Mouse (Mus musculus): ENCODE results near the gene Rnf220. TPM values are rescaled to one million over a fixed set of nuclear protein-coding genes. Genes with fewer than 3 reads are reported as not detected.
A peak's percentile ranks its signal among the peaks of the same experiment; 100 is the strongest.

Gene Rnf220
- polyA plus RNA-seq, 1 experiment from 2014 or later = 73.3 TPM

DNA sequence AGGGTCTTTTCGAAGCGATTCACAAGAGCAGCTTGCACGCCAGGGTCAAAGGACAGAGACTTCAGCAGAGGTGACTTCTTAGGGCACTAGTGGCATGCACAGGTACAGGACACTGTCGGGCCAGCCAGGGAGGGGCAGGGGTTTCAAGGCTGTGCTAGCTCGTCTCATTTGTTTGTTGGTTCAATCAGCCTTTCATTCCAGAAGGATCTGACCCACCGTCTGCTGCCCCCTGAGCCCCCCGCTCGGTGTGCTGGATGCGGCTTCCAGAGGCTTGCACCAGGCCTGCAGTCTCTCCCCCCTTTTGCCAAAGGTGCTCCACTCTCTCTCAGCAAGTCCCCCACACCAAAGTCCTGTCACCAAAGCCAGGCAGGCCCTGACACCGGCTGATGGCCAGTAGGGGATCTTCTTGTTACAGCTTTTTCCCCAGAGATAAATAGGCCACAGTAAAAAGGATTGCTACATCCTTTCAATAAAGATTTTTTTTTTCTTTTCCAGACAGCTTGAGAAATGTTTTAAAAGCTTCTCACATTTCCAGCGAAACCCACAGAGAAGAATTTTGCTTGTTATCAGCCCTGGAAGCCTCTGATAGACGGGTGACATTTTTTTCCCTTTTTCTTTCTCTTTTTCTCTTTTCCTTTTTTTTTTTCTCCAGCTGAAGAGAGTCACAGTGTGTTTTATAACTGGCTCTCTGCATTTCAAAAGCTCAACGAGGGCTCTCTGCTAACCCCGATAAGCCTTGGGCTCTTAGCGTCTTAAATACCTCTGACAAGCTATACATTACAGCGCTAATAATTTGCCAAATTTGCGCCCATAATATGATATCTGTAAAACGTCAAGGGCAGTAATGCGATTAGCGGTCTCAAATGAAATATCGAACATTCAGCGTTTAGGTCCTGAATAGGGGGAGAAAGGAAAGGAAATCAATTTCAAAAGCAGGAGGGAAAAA is 105.7 kb downstream of the Rnf220 start:
- Histone ChIP-seq H3K4me1 (peaks cover 13% of the 10 kb centered on the region), H3K36me3 (no peaks in the 10 kb centered on the region), H3K9me3 (no peaks in the 10 kb centered on the region), H3K27ac (no peak overlapping the region), H3K27me3 (no peaks in the 10 kb centered on the region; the same call in 1 of the 2 replicates), H3K4me3 (no peak overlapping the region), H3K4me2 (peak overlapping the region; percentile 17), H3K9ac (no peak overlapping the region)
- ATAC-seq (ENCODE audit: borderline replicate concordance, extremely low read depth, low FRiP score, low TSS enrichment) = no peak
- 31% methylated on average over 22 of the region's 22 CpGs for WGBS

DNA sequence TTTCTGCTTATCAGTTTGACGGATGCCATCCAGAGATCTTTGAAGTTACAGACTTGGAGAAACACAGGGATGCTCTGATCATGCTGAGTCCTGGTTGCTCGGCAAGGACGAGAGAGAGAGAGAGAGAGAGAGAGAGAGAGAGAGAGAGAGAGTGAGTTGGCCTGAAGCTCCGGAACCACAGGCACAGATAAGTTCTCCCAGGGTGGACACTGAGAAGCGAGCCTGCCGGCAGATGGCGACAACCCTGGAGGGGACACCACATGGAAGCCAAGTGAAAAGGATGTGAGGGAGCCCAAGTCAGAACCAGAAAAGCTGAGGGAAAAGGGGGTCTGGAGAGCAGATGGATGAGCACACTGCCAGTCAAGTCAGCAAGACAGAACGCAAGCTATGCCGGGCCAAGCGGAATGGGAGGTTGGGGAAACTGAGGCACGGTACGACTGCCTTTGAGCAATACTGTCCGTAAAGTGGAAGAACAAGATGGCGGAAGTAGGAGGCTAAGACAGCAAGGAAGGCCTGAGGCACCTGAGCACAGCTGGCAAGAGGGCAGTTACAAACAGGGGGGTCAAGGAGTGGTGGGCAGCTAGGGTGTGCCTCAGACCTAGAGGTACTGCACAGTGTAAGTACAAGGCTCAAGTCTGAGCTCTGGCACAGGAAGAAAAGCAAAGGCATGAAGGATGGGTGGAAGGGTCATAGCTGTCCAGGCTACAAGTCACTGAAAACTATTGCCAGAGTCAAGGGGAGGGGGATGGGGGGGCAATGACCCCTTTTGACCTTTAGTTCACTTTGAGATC is 107.4 kb downstream of the Rnf220 start:
- ATAC-seq (ENCODE audit: borderline replicate concordance, extremely low read depth, low FRiP score, low TSS enrichment) = no peak
- Histone ChIP-seq H3K27me3 (no peaks in the 10 kb centered on the region; the same call in 1 of the 2 replicates), H3K36me3 (no peaks in the 10 kb centered on the region), H3K4me3 (no peak overlapping the region), H3K4me1 (peaks cover 13% of the 10 kb centered on the region), H3K9me3 (no peaks in the 10 kb centered on the region), H3K4me2 (no peak overlapping the region), H3K27ac (no peak overlapping the region), H3K9ac (no peak overlapping the region)
- WGBS = 67% methylated on average over 14 of the region's 14 CpGs

GRCm38 (mm10) chr4:117385247-117385646 is 111.6 kb downstream of the Rnf220 start:
- H3K9ac ChIP-seq = no peak overlapping the region
- no peaks in the 10 kb centered on the region for H3K27me3 ChIP-seq
- no peaks in the 10 kb centered on the region for H3K36me3 ChIP-seq
- H3K9me3 ChIP-seq = no peaks in the 10 kb centered on the region
- WGBS = 75% methylated on average over 1 of the region's 1 CpGs
- no peak overlapping the region for H3K27ac ChIP-seq
- H3K4me3 ChIP-seq = no peak overlapping the region
- ATAC-seq (ENCODE audit: borderline replicate concordance, extremely low read depth, low FRiP score, low TSS enrichment) = no peak
- no peak overlapping the region for H3K4me2 ChIP-seq
- H3K4me1 ChIP-seq = no peaks in the 10 kb centered on the region

GRCm38 (mm10) chr4:117381846-117382245 is 115.0 kb downstream of the Rnf220 start:
- H3K9ac ChIP-seq = no peak overlapping the region
- H3K27ac ChIP-seq = no peak overlapping the region
- no peak overlapping the region for H3K4me2 ChIP-seq
- H3K27me3 ChIP-seq = no peaks in the 10 kb centered on the region
- H3K4me3 ChIP-seq = no peak overlapping the region
- WGBS = 62% methylated on average over 8 of the region's 8 CpGs
- no peaks in the 10 kb centered on the region for H3K4me1 ChIP-seq
- no peaks in the 10 kb centered on the region for H3K9me3 ChIP-seq
- H3K36me3 ChIP-seq = no peaks in the 10 kb centered on the region
- ATAC-seq (ENCODE audit: borderline replicate concordance, extremely low read depth, low FRiP score, low TSS enrichment) = no peak

- no peak overlapping the region for H3K4me3 ChIP-seq
- no peaks in the 10 kb centered on the region for H3K27me3 ChIP-seq
- no peak for ATAC-seq (ENCODE audit: borderline replicate concordance, extremely low read depth, low FRiP score, low TSS enrichment)
- H3K9ac ChIP-seq = no peak overlapping the region
- no peaks in the 10 kb centered on the region for H3K9me3 ChIP-seq
- H3K36me3 ChIP-seq = no peaks in the 10 kb centered on the region
- H3K27ac ChIP-seq = no peak overlapping the region
- 90% methylated on average over 5 of the region's 5 CpGs for WGBS
- no peak overlapping the region for H3K4me2 ChIP-seq
- no peaks in the 10 kb centered on the region for H3K4me1 ChIP-seq
These were observed 116.3 kb downstream of the Rnf220 start for GRCm38 (mm10) chr4:117380558-117380935.

DNA sequence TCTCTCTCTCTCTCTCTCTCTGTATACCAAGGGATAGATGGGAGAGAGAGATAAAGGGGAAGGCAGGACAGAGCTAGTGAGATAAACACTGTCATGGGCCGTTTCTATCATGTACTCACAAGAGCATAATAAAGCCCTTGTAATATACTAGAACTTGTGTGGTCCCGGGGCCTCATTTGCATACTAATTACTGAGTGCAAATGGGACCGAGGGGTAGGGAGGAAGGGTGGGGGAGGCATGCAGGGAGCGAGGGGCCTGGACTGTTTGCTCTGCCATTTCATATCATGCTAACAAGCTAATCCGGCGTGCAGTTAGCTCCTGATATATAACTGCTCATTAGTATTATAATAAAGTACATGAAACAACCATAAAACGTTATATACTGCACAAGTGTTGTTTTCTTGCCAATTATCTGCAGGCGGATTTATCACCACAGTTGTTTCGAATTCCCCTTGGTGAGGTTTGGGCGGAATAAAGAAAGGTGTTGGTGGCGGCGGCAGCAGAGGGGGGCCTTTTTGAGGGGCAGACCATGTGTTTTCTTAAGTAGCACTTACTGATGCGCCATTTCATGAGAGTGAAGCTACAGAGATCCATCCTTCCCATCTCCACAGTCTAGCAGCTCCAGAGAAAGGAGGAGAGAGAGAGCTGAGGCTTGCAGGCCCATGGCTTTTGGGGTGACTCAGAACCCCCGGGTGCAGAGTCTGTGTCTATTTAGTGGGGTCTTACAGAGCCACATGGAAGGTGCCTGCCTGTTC is 116.9 kb downstream of the Rnf220 start:
- no peak for ATAC-seq (ENCODE audit: borderline replicate concordance, extremely low read depth, low FRiP score, low TSS enrichment)
- 51% methylated on average over 14 of the region's 14 CpGs for WGBS

DNA sequence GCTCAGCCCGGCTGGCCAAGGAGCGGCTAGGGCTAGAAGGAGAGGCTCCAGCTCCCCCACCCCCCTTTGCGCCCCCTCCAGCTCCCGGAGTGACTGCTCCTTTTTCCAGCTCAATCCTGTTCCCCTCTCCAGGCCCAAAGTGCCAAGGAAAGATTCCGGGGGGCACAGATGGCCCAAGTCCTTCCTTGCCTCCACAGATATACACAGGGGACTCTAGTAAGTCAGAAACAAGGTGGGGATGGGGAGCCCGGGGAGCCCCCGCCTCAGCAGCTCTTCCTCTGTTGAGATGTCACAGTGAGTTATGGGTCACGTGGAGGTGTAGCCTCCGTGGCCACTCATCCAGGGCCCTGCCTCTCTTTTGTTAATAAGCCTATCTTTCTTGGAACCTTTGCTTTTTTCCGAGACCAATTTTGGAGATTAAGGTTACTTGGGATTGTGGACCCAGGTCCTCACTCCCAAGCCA is 122.7 kb downstream of the Rnf220 start:
- no peaks in the 10 kb centered on the region for H3K9me3 ChIP-seq
- H3K27ac ChIP-seq = no peak overlapping the region
- no peak for ATAC-seq (ENCODE audit: borderline replicate concordance, extremely low read depth, low FRiP score, low TSS enrichment)
- no peaks in the 10 kb centered on the region for H3K36me3 ChIP-seq
- H3K9ac ChIP-seq = no peak overlapping the region
- 17% methylated on average over 10 of the region's 10 CpGs for WGBS
- H3K4me1 ChIP-seq = peaks cover 18% of the 10 kb centered on the region
- H3K4me3 ChIP-seq = no peak overlapping the region
- H3K27me3 ChIP-seq = no peaks in the 10 kb centered on the region
- H3K4me2 ChIP-seq = peak overlapping the region; percentile 39

More for the DNA sequence above, 116.9 kb downstream of the Rnf220 start:
- Histone ChIP-seq H3K9me3 (no peaks in the 10 kb centered on the region), H3K9ac (no peak overlapping the region), H3K4me3 (no peak overlapping the region), H3K36me3 (no peaks in the 10 kb centered on the region), H3K4me1 (0 out of 2 replicates have a peak, but pooled peaks cover 3% of the 10 kb centered on the region), H3K27ac (no peak overlapping the region), H3K4me2 (no peak overlapping the region), H3K27me3 (no peaks in the 10 kb centered on the region)

- ATAC-seq (ENCODE audit: borderline replicate concordance, extremely low read depth, low FRiP score, low TSS enrichment) = peak; percentile 40; the same call in 1 of the 2 replicates
- Histone ChIP-seq H3K4me3 (no peak overlapping the region), H3K4me2 (peak overlapping the region; percentile 39), H3K27ac (no peak overlapping the region), H3K36me3 (no peaks in the 10 kb centered on the region), H3K9ac (no peak overlapping the region), H3K27me3 (no peaks in the 10 kb centered on the region), H3K4me1 (peaks cover 18% of the 10 kb centered on the region), H3K9me3 (no peaks in the 10 kb centered on the region)
- WGBS = 10% methylated on average over 16 of the region's 16 CpGs
These were observed 123.4 kb downstream of the Rnf220 start for GRCm38 (mm10) chr4:117373324-117374077.

- Histone ChIP-seq H3K27me3 (no peaks in the 10 kb centered on the region), H3K4me1 (peaks cover 18% of the 10 kb centered on the region), H3K36me3 (no peaks in the 10 kb centered on the region), H3K4me3 (no peak overlapping the region), H3K9me3 (no peaks in the 10 kb centered on the region), H3K9ac (no peak overlapping the region), H3K4me2 (no peak overlapping the region), H3K27ac (no peak overlapping the region)
- 24% methylated on average over 2 of the region's 2 CpGs for WGBS
- ATAC-seq (ENCODE audit: borderline replicate concordance, extremely low read depth, low FRiP score, low TSS enrichment) = 0 out of 2 replicates have a peak, but pooled peaks have one; percentile 9
These were observed 125.0 kb downstream of the Rnf220 start for GRCm38 (mm10) chr4:117371896-117372295.

DNA sequence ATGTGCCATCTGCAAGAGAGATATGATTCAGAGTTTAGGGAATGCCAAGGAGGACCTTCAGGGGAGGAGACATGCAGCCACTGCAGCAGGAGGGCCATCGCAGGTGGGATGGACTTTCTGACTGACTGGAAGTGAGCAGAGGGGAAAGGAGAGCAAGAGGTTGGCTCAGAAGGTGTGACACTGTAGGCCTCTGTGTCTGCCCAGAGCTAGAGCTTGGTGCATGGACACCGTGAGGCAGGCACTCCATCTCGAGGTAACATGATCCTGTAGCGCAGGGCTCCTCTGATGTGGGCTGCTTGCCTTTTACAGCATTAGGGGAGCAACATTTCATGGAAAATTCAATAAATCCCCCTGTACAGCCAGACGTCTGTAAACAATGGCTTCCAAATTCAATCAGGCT is 126.5 kb downstream of the Rnf220 start:
- H3K27ac ChIP-seq = no peak overlapping the region
- H3K27me3 ChIP-seq = no peaks in the 10 kb centered on the region
- ATAC-seq (ENCODE audit: borderline replicate concordance, extremely low read depth, low FRiP score, low TSS enrichment) = no peak
- no peaks in the 10 kb centered on the region for H3K9me3 ChIP-seq
- 29% methylated on average over 5 of the region's 5 CpGs for WGBS
- H3K9ac ChIP-seq = no peak overlapping the region
- no peak overlapping the region for H3K4me2 ChIP-seq
- peaks cover 18% of the 10 kb centered on the region for H3K4me1 ChIP-seq
- no peaks in the 10 kb centered on the region for H3K36me3 ChIP-seq
- H3K4me3 ChIP-seq = no peak overlapping the region

GRCm38 (mm10) chr4:117369571-117369970 is 127.3 kb downstream of the Rnf220 start:
- Histone ChIP-seq H3K27ac (no peak overlapping the region), H3K4me2 (no peak overlapping the region), H3K9ac (no peak overlapping the region), H3K27me3 (no peaks in the 10 kb centered on the region), H3K36me3 (no peaks in the 10 kb centered on the region), H3K4me3 (no peak overlapping the region), H3K4me1 (peaks cover 12% of the 10 kb centered on the region), H3K9me3 (no peaks in the 10 kb centered on the region)
- ATAC-seq (ENCODE audit: borderline replicate concordance, extremely low read depth, low FRiP score, low TSS enrichment) = no peak
- WGBS = 30% methylated on average over 3 of the region's 3 CpGs
